Mouse (Mus musculus) naive thymus-derived CD4-positive, alpha-beta T cell, adult 5 months (primary cell): Measurements from ENCODE around the gene F2. TPM values are rescaled to one million over a fixed set of nuclear protein-coding genes. Genes with fewer than 3 reads are reported as not detected.

ENCODE experiments used
- polyA plus RNA-seq: library from polyadenylated mRNA; unstranded; fragments of 100-300 nt; shearing (Covaris generic); gene quantifications from one replicate; pipeline ENCODE4 v1.2.1, GENCODE M21; 2017

The F2 gene
- polyA plus RNA-seq: not detected

GRCm38 (mm10) chr2:91636229-91636628 is at the start of gene F2:
Gene F2, minus strand, starts transcription at chr2:91636414.

GRCm38 (mm10) chr2:91649553-91650359 is 13.5 kb upstream of the F2 start, which contains the start of the genes Zfp408 and Arhgap1:
Gene Zfp408, minus strand, starts transcription at chr2:91649791.
Gene Arhgap1, plus strand, starts transcription at chr2:91649860.

Other genes with a start within 250 kb of the F2 start
- gene 1110051M20Rik, start 191.7 kb downstream of the F2 start, polyA plus RNA-seq: 8.6 TPM
- not detected for gene Lrp4, start 178.9 kb downstream of the F2 start, polyA plus RNA-seq
- gene Ckap5, start 109.7 kb downstream of the F2 start, polyA plus RNA-seq: 29.7 TPM
- 26.9 TPM for gene Zfp408, start 13.4 kb upstream of the F2 start, polyA plus RNA-seq
- gene Arhgap1, start 13.4 kb upstream of the F2 start, polyA plus RNA-seq: 237 TPM
- gene Atg13, start 74.2 kb upstream of the F2 start, polyA plus RNA-seq: 66.2 TPM
- 8.4 TPM for gene Harbi1, start 74.4 kb upstream of the F2 start, polyA plus RNA-seq
- 56.5 TPM for gene Ambra1, start 93.7 kb upstream of the F2 start, polyA plus RNA-seq